Mouse (Mus musculus) v-Abl transformed pro-B cells (cell line): Measurements from ENCODE around the gene Trem3.

Experiments used
- in situ Hi-C, 2 experiments: fragments of 400-800 bp; cut with MboI; formaldehyde crosslinking; loops; one replicate each; pipeline ENCODE4 v1.15.1; 2025; ENCODE audit not compliant: unreplicated experiment in 2 of 2

Trem3 gene

GRCm38 (mm10) chr17:48247221-48247928, at the start of gene Trem3:
Gene Trem3, plus strand, starts transcription at chr17:48247777.
- in situ Hi-C loops: no loop called here

DNA sequence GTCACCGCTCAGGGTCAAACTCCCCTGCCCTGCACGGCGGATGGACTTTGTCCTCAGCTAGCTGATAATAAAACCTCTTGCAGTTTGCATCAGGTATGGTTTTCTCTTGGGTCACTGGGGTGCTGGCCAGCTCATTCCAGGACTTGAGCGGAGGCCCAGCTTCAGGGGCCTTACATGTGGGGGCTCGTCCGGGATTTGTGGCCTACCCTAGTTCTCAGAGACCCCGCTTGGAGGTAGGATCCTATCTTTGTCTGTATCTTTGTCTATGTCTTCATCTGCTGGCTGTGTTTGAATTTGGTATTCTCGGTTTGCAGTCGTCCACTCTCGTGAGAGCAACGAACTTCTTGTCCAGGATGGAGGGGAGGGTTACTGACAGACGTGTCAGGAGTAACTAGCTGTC, 44.5 kb upstream of the Trem3 start:
- in situ Hi-C loops: no loop called here

DNA sequence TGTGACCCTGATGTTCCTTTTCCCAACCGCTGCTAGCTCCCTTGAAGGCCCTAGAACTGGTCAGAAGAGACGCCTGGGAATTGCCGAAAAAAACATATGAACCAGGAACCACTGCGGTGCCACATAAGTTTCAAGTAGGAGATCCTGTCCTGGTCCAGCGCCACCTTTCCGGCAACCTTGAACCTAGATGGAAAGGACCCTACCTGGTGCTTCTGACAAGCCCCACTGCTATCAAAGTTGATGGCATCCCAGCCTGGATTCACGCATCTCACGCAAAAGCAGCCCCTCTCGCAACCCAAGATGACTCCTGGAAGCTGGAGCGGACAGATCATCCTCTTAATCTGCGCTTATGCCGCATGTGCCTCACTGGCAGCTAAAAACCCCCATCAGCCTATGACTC, 35.0 kb upstream of the Trem3 start:
- in situ Hi-C loops: no loop called here

- in situ Hi-C loops: no loop called here
Observed at GRCm38 (mm10) chr17:48213511-48213910, 34.1 kb upstream of the Trem3 start.

DNA sequence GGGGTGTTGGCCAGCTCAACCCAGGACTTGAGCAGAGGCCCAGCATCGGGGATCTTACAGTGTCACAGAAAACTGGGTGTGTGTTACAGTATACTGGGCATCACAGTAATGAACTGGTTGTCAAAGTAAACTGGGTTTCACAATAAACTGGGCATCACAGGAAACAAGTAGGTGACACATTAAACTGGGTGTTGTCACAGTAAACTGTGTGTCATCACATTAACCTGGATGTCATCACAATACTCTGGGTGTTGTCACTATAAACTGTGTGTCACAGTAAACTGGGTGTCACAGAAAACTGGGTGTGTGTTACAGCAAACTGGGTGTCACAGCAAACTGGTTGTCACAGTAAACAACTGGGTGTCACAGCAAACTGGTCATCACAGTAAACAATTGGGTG, 32.1 kb upstream of the Trem3 start:
- in situ Hi-C loops: no loop called here

- in situ Hi-C loops: no loop called here
Observed at GRCm38 (mm10) chr17:48230680-48231079, 16.9 kb upstream of the Trem3 start.

GRCm38 (mm10) chr17:48232518-48232917, 15.1 kb upstream of the Trem3 start, which contains the start of gene Trem1:
Gene Trem1, plus strand, starts transcription at chr17:48232768.
- in situ Hi-C loops: no loop called here

GRCm38 (mm10) chr17:48233789-48234188, 13.8 kb upstream of the Trem3 start:
- in situ Hi-C loops: no loop called here

DNA sequence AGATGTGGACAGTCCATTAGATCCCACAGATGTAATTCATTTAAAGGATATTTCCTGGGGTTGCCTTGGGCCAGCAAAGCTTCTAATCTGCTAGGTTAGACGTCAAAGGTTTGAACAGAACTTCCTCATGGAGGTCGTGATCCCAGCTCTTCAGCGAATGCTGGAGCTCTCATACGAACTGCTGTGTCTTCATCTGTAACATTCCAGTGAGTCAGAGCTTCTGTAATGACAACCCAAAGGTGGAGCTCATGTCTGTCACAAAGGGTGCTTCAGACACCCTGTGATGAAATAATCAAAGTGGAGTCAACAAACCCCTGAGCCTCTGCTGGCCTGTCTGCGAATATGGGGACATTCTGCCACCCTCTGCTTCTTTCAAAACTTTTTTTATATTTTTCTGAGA, 13.0 kb upstream of the Trem3 start:
- in situ Hi-C loops: no loop called here

- in situ Hi-C loops: no loop called here
Observed at GRCm38 (mm10) chr17:48235773-48236370, 11.7 kb upstream of the Trem3 start.

DNA sequence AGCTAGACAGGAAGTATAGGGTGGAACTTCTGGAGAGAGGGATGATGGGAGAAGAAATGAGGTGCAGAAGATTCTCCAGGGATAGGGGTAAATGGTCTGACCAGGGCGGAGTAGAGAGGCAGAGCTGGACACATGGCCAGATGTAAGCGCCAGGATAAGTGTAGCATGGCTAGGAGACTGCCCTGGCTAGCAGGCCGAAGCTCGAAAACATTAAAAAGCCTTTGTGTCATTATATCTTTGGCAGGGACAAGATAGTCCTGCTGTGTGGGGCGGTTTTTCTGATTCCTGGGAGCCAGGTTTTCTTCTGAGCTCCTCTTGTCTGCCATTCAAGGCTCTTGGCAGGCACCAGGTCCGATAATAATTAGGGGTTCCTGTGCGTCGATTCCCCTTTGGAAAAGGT, 10.0 kb upstream of the Trem3 start:
- in situ Hi-C loops: no loop called here

GRCm38 (mm10) chr17:48249039-48249438, 1.5 kb downstream of the Trem3 start:
- in situ Hi-C loops: no loop called here

DNA sequence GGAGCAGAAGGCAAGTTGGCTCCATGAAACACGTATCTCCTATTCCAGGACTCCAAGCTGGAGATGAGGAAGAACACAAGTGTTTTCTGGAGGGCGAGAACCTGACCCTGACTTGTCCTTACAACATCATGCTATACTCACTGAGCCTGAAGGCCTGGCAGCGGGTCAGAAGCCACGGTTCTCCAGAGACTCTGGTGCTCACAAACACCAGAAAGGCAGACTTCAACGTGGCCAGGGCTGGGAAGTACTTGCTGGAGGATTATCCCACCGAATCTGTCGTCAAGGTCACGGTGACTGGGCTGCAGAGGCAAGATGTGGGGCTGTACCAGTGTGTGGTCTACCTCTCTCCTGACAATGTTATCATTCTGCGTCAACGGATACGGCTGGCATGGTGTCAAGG, 1.9 kb downstream of the Trem3 start:
- in situ Hi-C loops: no loop called here

DNA sequence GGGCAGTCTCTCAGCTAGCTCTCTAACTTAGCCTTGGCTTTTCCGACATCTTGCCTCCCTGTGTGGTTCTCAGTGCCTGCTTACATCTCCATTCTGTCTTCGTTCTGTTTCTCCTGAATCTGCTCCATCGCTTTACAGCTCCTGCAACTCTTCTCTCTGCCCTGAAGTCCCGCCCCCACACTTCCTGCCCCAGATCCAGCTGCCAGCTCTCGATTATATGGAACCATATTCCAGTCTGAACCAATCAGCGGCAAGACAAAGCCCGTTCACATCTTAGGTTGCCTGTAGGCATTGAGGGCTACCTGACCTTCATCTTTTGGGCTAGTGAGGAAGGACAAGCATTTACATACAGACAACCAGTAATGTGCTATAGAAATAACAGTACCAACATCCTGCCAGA, 3.1 kb downstream of the Trem3 start:
- in situ Hi-C loops: no loop called here

DNA sequence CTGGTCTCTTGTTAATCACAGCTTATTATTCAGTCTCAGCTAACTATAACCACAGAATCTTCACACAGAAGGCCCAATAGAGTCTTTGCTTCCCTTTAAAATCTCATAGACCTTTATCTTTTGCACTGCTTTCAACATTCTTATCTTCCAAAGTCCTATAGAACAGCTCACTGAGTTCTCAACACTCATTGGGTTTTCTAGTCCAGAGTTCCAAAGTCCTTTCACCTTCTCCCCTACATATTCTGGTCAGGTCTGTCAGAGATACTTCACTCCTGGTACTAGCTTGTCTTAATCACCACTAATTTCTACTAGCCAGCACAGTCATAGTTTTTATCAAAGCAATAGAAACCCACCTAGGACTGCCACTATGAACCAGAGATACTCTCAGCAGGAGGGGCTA, 9.0 kb downstream of the Trem3 start:
- in situ Hi-C loops: no loop called here

DNA sequence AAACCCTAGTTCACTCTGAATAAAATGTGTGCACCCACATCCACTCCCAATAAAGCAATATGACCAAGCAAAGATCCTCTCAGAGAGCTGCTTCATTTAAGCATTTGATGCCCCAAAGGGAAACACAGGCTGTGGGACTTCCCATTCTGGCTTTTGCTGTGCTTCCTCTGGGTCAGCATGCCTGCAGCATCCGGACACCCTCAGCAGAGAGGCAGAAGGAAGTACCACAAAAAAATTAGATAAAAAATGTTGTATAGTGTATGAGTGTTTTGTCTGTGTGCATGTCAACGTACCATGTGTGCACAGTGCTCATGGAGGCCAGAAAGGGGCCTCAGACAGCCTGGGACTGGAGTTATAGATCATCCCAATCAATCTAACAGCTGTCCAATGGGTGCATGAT, 14.3 kb downstream of the Trem3 start:
- in situ Hi-C loops: loop anchor here in 1 of 2 experiments (5.0 kb wide), 1 partner anchor 340 kb away; no protein-coding TSS in a partner anchor

DNA sequence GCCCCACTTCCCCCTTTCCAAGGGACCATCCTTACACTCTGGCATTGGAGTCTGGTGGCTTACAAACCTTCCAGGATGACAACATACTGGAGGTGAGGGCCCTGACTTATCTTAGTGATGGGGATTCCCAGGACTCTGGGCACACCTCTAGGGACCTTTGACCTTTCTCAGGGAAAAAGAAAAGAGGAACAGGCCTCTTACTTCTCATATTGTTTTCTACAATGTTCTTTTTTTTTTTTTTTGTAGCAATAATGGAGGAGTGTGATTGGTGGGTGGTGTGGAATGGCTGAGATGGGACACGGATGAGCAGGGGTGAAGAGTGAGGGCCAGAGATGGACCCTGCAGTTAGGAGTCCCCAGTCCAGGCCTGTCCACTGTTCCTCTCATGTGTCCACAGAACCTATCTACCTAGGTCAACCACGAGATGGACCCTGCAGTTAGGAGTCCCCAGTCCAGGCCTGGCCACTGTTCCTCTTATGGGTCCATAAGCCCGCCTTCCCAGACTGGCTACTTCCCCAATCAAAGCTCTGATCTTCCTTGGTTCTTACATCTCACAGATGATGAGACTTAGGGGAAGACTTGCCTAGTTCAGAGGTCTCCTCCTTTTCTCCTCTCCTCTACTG, 16.3 kb downstream of the Trem3 start, which contains the start of gene Treml4:
TSS of gene Treml4 (plus strand) at position 555 of the 622 bp plus-strand sequence.
- in situ Hi-C loops: loop anchor here in 1 of 2 experiments (5.0 kb wide), 1 partner anchor 338 kb away; no protein-coding TSS in a partner anchor

- in situ Hi-C loops: loop anchor here in 1 of 2 experiments (5.0 kb wide), 1 partner anchor 338 kb away; no protein-coding TSS in a partner anchor
Observed at GRCm38 (mm10) chr17:48264662-48265061, 17.1 kb downstream of the Trem3 start.

DNA sequence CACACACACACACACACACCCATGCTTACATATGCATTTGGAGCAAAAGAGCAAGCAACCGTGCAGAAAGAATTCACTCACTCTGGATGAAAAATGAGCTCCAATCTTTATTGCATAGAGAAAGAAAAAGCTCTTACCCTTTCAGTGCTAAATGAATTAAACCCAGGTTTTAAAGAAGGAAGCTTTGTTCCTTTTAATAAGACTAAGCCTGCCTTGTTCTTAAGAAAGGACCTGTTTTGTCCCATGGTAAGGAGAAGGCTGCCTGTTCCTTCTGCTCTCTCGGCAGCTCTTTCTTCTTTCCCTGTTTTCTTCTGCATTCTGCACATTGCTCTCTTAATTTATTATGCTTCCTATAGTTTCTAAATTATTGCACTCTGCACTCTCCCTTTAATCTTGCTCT, 18.6 kb downstream of the Trem3 start:
- in situ Hi-C loops: no loop called here

GRCm38 (mm10) chr17:48266610-48267304, 19.2 kb downstream of the Trem3 start:
- in situ Hi-C loops: no loop called here

DNA sequence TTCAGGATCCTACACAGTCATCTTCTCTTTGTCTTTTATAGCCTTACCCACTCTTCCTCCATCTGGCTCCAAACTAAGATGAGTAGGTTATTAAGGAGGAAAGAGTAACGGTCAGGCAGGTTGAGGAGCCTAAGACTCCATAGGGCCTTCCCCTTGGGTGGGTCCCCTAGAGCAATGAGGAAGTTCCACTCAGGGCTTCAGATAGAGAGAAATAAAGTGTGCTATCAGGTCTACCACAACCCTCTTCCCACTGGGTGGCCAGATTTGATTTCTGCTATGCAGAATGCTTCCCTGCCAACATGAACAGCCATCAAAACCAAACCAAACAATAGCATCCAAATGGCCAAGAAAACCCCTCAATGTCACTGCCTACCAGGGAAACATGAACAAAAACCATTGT, 20.0 kb downstream of the Trem3 start:
- in situ Hi-C loops: no loop called here
